Mouse (Mus musculus): ENCODE measurements around the gene Tns1. TPM values are rescaled to one million over a fixed set of nuclear protein-coding genes. Genes with fewer than 3 reads are reported as not detected.

The Tns1 gene
- polyA plus RNA-seq, 1 experiment from 2014 or later = 15.6 TPM

DNA sequence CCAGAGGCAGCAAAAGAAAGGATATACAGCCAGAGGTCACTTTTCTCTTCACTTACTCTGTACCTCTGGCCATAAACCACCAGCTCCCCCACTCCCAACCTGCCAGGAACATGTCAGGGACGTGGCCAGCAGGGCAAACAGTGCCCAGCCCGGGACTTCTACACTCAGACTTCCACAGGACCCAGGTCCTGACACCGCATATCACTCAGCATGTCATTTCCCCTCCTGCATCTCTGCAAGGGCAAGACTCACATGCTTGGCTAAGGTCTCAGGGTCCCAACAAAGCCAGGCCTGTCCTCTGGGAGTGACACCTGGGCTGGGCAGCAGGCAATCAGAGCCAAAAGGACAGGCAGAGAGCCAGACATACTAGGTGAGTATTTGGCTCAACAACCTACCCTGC is 11.2 kb downstream of the Tns1 start:
- Histone ChIP-seq H3K27me3 (ENCODE audit: control insufficient read depth, insufficient read depth, low read length) (no peaks in the 10 kb centered on the region), H3K9ac (ENCODE audit: low read length) (no peak overlapping the region), H3K36me3 (ENCODE audit: control insufficient read depth, insufficient read depth, low read length) (no peaks in the 10 kb centered on the region), H3K4me1 (replicated peaks; ENCODE audit: control insufficient read depth, insufficient read depth, low read length) (peaks cover 22% of the 10 kb centered on the region), H3K27ac (ENCODE audit: low read depth, low read length) (no peak overlapping the region), H3K4me2 (ENCODE audit: low read depth, low read length, severe bottlenecking) (no peak overlapping the region), H3K4me3 (ENCODE audit: low read depth, low read length) (no peak overlapping the region), H3K9me3 (ENCODE audit: control insufficient read depth, low read length) (no peaks in the 10 kb centered on the region)
- ATAC-seq (replicated peaks; ENCODE audit: low FRiP score) = no peak
- WGBS = 77% methylated on average over 3 of the region's 3 CpGs
- DNase-seq (ENCODE audit: low spot score) = no peak

DNA sequence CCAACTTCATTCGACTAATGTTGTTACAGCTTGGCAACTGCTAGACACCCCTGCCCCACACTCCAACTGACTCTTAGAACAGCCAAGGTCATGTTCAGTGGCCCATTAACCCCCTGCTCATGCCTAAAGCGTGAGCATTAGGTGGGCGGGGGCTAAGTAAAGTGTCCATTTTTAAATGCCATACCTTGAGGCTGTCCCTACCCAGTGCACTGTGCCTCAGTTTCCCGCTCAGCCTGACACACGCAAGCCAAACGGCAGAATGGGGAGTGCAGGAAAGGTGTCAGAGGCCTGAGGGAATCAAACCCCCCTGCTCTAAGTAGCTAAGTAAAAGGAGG is 12.6 kb downstream of the Tns1 start:
- Histone ChIP-seq H3K27me3 (ENCODE audit: control insufficient read depth, insufficient read depth, low read length) (no peaks in the 10 kb centered on the region), H3K36me3 (ENCODE audit: control insufficient read depth, insufficient read depth, low read length) (no peaks in the 10 kb centered on the region), H3K9me3 (ENCODE audit: control insufficient read depth, low read length) (no peaks in the 10 kb centered on the region), H3K9ac (ENCODE audit: low read length) (peak overlapping the region; percentile 16; the same call in 1 of the 2 replicates), H3K4me3 (ENCODE audit: low read depth, low read length) (no peak overlapping the region), H3K4me2 (ENCODE audit: low read depth, low read length, severe bottlenecking) (peak overlapping the region; percentile 5; the same call in 1 of the 2 replicates), H3K4me1 (replicated peaks; ENCODE audit: control insufficient read depth, insufficient read depth, low read length) (peaks cover 22% of the 10 kb centered on the region), H3K27ac (ENCODE audit: low read depth, low read length) (peak overlapping the region; percentile 58)
- ATAC-seq (replicated peaks; ENCODE audit: low FRiP score) (no peak; the same call in 1 of the 2 replicates), DNase-seq (ENCODE audit: low spot score) (no peak)
- WGBS = 6% methylated on average over 6 of the region's 6 CpGs

DNA sequence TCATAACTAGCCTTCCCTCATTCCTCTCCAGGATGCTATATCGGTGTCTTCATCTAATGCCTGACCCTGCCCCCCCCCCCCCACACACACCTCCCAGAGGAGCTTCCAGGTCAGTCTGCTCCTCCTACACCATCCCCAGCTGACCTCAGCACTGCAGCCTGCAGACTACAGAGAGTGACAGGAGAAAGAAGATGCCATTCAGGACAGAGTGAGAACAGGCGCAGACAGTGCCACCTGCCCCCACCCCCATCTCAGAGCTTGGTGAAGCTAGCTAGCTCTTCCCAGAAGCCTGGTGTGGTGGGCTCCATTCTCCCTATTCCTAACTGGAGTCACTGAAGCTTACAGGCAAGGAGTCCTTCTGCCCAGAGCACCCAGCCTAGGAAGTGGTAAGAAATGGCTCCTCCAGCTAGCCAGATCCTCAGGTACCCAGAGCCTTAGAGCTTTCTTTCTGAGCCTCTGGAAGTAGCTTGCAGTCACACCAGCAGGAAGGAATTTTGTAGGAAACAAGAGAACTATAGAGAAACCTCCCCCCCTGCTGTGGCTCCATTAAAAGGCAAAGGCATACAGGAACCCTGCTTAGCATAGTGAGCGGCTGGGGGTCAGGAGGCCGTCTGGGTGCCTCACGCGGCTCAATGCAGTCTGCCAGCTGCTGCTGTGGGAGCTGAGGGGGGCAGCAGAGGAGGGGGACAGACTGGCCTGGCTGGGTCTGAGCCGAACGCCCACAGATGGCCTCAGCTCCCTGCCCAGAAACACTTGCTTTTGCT is 13.1 kb downstream of the Tns1 start:
- H3K36me3 ChIP-seq (ENCODE audit: control insufficient read depth, insufficient read depth, low read length) = no peaks in the 10 kb centered on the region
- H3K9me3 ChIP-seq (ENCODE audit: control insufficient read depth, low read length) = no peaks in the 10 kb centered on the region
- WGBS = 4% methylated on average over 8 of the region's 8 CpGs
- peaks cover 24% of the 10 kb centered on the region for H3K4me1 ChIP-seq (replicated peaks; ENCODE audit: control insufficient read depth, insufficient read depth, low read length)
- peak overlapping the region; percentile 16; the same call in 1 of the 2 replicates for H3K9ac ChIP-seq (ENCODE audit: low read length)
- no peak overlapping the region for H3K4me3 ChIP-seq (ENCODE audit: low read depth, low read length)
- peak overlapping the region; percentile 11; the same call in 1 of the 2 replicates for H3K4me2 ChIP-seq (ENCODE audit: low read depth, low read length, severe bottlenecking)
- ATAC-seq (replicated peaks; ENCODE audit: low FRiP score) (peak; percentile 93), DNase-seq (ENCODE audit: low spot score) (peak; percentile 82)
- no peaks in the 10 kb centered on the region for H3K27me3 ChIP-seq (ENCODE audit: control insufficient read depth, insufficient read depth, low read length)
- H3K27ac ChIP-seq (ENCODE audit: low read depth, low read length) = peak overlapping the region; percentile 58

DNA sequence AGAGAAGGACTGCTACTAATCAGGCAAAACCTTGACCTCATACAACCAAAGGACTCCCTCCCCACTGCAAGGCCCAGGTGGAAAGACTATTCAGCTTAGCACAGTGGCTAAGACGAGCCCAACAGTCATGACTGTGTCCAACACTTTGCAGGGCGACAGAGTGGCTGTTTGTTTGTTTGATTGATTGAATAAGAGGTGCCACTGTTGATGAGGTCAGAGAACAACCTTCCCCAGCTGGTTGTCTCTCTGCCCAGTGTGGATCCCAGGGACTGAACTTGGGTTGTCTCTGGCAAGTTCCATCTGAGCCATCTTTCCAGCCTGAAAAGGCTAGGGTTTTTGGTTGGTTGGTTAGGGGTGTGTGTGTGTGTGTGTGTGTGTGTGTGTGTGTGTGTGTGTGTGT is 14.6 kb downstream of the Tns1 start:
- peaks cover 24% of the 10 kb centered on the region for H3K4me1 ChIP-seq (replicated peaks; ENCODE audit: control insufficient read depth, insufficient read depth, low read length)
- ATAC-seq (replicated peaks; ENCODE audit: low FRiP score) (no peak), DNase-seq (ENCODE audit: low spot score) (no peak)

DNA sequence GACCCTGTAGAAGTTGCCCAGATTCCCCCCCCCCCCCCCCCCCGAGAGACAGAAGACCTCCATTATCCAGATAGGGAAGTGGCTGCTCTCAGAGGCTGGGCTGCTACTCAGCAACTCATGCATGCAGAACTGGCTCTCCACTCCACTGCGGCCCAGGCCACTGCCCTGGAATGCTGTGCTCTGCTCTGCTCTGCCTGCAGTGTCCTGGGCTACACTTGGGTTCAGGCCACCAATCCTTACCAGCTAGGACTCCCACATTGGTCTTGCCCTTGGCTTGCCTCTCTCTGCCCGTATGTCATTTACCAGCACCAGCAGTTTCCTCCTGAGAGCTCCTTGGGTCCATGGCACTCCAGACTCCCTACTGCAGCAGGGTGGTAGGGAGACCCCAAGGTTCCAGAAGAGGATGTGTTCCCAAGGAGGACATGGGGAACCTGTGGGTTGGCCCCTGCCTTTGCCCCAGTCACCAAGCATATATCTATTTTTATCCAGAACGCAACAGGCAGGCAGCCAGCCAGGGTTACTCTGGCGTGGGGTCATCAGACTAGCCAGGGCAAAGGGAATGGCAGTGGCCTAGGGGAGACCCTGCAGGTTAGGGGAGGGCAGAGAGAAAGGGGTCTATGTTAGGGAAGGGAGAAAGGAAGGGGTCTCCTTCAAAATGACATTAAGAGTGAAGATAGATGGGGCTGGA is 16.2 kb downstream of the Tns1 start:
- Histone ChIP-seq H3K27ac (ENCODE audit: low read depth, low read length) (no peak overlapping the region), H3K27me3 (ENCODE audit: control insufficient read depth, insufficient read depth, low read length) (no peaks in the 10 kb centered on the region), H3K4me3 (ENCODE audit: low read depth, low read length) (no peak overlapping the region), H3K36me3 (ENCODE audit: control insufficient read depth, insufficient read depth, low read length) (no peaks in the 10 kb centered on the region), H3K9ac (ENCODE audit: low read length) (no peak overlapping the region), H3K4me1 (replicated peaks; ENCODE audit: control insufficient read depth, insufficient read depth, low read length) (peaks cover 36% of the 10 kb centered on the region), H3K9me3 (ENCODE audit: control insufficient read depth, low read length) (no peaks in the 10 kb centered on the region), H3K4me2 (ENCODE audit: low read depth, low read length, severe bottlenecking) (no peak overlapping the region)
- DNase-seq (ENCODE audit: low spot score) = no peak
- no peak for ATAC-seq (replicated peaks; ENCODE audit: low FRiP score)
- 81% methylated on average over 4 of the region's 5 CpGs for WGBS

More for the DNA sequence above, 14.6 kb downstream of the Tns1 start:
- Histone ChIP-seq H3K9ac (ENCODE audit: low read length) (no peak overlapping the region), H3K4me3 (ENCODE audit: low read depth, low read length) (no peak overlapping the region), H3K27me3 (ENCODE audit: control insufficient read depth, insufficient read depth, low read length) (no peaks in the 10 kb centered on the region), H3K36me3 (ENCODE audit: control insufficient read depth, insufficient read depth, low read length) (no peaks in the 10 kb centered on the region), H3K27ac (ENCODE audit: low read depth, low read length) (peak overlapping the region; percentile 41; the same call in 1 of the 2 replicates), H3K9me3 (ENCODE audit: control insufficient read depth, low read length) (no peaks in the 10 kb centered on the region), H3K4me2 (ENCODE audit: low read depth, low read length, severe bottlenecking) (no peak overlapping the region)
- WGBS = 50% methylated on average over 2 of the region's 2 CpGs

DNA sequence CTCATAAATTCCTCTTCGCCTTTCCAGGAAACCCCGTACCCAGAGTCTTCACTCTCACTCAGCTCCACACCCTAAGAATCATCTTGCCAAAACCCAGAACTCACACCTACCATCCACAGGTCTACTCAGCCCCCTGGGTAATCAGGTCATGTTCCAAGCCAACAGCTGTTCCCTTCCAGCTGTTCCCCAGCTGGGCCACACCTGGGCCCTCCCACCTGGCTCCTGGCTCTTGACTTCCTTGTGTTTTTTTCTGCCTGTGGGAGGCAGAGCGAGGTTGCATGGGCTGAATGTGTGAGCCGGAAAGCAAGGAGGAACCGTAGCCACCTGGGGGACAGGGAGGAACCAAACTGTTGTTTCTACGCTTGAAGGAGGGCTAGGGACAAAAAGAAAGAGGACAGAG is 18.0 kb downstream of the Tns1 start:
- ATAC-seq (replicated peaks; ENCODE audit: low FRiP score) = no peak
- Histone ChIP-seq H3K4me2 (ENCODE audit: low read depth, low read length, severe bottlenecking) (no peak overlapping the region), H3K9me3 (ENCODE audit: control insufficient read depth, low read length) (no peaks in the 10 kb centered on the region), H3K27me3 (ENCODE audit: control insufficient read depth, insufficient read depth, low read length) (no peaks in the 10 kb centered on the region), H3K9ac (ENCODE audit: low read length) (no peak overlapping the region), H3K4me1 (replicated peaks; ENCODE audit: control insufficient read depth, insufficient read depth, low read length) (peaks cover 30% of the 10 kb centered on the region), H3K27ac (ENCODE audit: low read depth, low read length) (no peak overlapping the region), H3K36me3 (ENCODE audit: control insufficient read depth, insufficient read depth, low read length) (no peaks in the 10 kb centered on the region), H3K4me3 (ENCODE audit: low read depth, low read length) (no peak overlapping the region)
- 69% methylated on average over 6 of the region's 6 CpGs for WGBS
- no peak for DNase-seq (ENCODE audit: low spot score)

DNA sequence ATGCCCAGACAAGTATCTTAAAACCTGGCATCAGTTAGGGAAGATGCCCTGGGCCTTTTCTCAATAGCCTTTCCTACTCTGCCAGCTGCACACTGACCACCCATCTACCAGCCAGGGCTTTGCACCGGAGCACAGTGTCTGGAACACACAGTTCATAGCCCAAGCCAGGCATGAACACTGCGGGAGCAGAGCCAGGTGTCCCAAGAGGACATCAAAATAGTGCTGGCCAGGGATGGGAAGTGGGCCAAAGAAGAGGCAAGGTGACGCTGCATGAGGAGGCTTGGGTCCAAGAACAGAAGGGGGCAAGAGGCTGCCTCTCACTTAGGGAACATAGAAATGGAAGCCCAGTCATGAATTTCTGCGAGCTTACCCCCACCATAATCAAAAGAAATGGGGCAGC is 18.6 kb downstream of the Tns1 start:
- Histone ChIP-seq H3K27me3 (ENCODE audit: control insufficient read depth, insufficient read depth, low read length) (no peaks in the 10 kb centered on the region), H3K4me1 (replicated peaks; ENCODE audit: control insufficient read depth, insufficient read depth, low read length) (peaks cover 27% of the 10 kb centered on the region), H3K9me3 (ENCODE audit: control insufficient read depth, low read length) (no peaks in the 10 kb centered on the region), H3K4me2 (ENCODE audit: low read depth, low read length, severe bottlenecking) (no peak overlapping the region), H3K36me3 (ENCODE audit: control insufficient read depth, insufficient read depth, low read length) (no peaks in the 10 kb centered on the region), H3K27ac (ENCODE audit: low read depth, low read length) (no peak overlapping the region), H3K9ac (ENCODE audit: low read length) (no peak overlapping the region), H3K4me3 (ENCODE audit: low read depth, low read length) (no peak overlapping the region)
- ATAC-seq (replicated peaks; ENCODE audit: low FRiP score) (no peak), DNase-seq (ENCODE audit: low spot score) (no peak)
- WGBS = 85% methylated on average over 4 of the region's 4 CpGs

DNA sequence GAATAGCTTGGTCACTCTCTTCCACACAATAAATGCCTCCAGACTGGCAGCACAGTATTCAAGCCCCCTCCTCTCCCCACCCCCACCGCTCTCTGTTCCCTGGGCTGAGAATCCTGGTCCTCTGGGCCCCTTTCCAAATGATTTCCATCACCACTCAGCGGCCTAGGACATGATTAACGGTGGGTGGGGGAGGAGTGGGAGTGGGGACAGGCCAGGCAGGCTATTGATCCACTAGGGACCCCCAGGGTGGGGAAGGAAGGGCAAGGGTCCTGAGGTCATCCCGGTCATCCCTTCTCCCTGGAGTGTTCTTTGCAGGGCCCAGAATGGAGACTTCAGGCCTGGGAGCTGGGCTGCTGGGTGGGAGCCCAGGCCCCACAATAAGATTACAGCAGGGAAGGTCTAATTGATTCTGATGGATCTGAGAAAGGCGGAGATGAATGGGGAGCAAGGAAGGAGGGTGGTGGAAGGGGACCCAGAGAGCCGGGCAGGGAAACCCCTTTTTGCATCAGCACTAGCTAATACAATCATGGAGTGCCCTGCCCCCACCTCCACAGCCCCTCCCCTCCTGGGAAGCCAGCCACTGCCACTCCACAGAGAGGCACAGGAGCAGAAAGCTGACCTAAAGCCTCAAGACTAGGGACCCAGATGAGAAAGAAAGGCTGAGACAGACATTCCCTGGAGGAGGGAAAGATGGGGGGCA is 20.4 kb downstream of the Tns1 start:
- Histone ChIP-seq H3K4me3 (ENCODE audit: low read depth, low read length) (no peak overlapping the region), H3K4me1 (replicated peaks; ENCODE audit: control insufficient read depth, insufficient read depth, low read length) (peaks cover 22% of the 10 kb centered on the region), H3K36me3 (ENCODE audit: control insufficient read depth, insufficient read depth, low read length) (no peaks in the 10 kb centered on the region), H3K9me3 (ENCODE audit: control insufficient read depth, low read length) (no peaks in the 10 kb centered on the region), H3K4me2 (ENCODE audit: low read depth, low read length, severe bottlenecking) (no peak overlapping the region), H3K27ac (ENCODE audit: low read depth, low read length) (peak overlapping the region; percentile 83), H3K9ac (ENCODE audit: low read length) (peak overlapping the region; percentile 39), H3K27me3 (ENCODE audit: control insufficient read depth, insufficient read depth, low read length) (peaks cover 2% of the 10 kb centered on the region; the same call in 1 of the 2 replicates)
- 8% methylated on average over 6 of the region's 6 CpGs for WGBS
- DNase-seq (ENCODE audit: low spot score) (peak; percentile 68), ATAC-seq (replicated peaks; ENCODE audit: low FRiP score) (peak; percentile 78)
